Mouse (Mus musculus) myocyte (in vitro differentiated cells): ENCODE data around the gene Tmem131l. TPM values are rescaled to one million over a fixed set of nuclear protein-coding genes. Genes with fewer than 3 reads are reported as not detected.

Source experiments
- H3K27me3 ChIP-seq: one replicate; pipeline ENCODE4 v1.6.1; 2011; ENCODE audit not compliant: control insufficient read depth, insufficient read depth, insufficient read length
- H3K36me3 ChIP-seq: one replicate; pipeline ENCODE4 v1.6.1; 2011; ENCODE audit not compliant: control insufficient read depth, insufficient read depth
- H3K4me2 ChIP-seq: one replicate; pipeline ENCODE4 v1.6.1; 2011; ENCODE audit warnings: low read depth, control low read depth
- H3K4me3 ChIP-seq: one replicate; pipeline ENCODE4 v1.5.1; 2011; ENCODE audit warnings: mild to moderate bottlenecking, control low read depth, moderate library complexity
- H3K79me2 ChIP-seq: one replicate; pipeline ENCODE4 v1.6.1; 2011; ENCODE audit not compliant: control insufficient read depth, insufficient read depth
- H3ac ChIP-seq: one replicate; pipeline ENCODE4 v1.6.1; 2011; ENCODE audit not compliant: control insufficient read depth, insufficient read length
- CEBPB ChIP-seq: IDR thresholded peaks from 2 replicates; pipeline ENCODE4 v1.6.1; 2011; ENCODE audit warnings: mild to moderate bottlenecking, moderate library complexity; ENCODE audit not compliant: poor library complexity, insufficient read depth, severe bottlenecking
- E2F4 ChIP-seq: IDR thresholded peaks from one replicate; pipeline ENCODE4 v1.6.1; 2011; ENCODE audit warnings: mild to moderate bottlenecking, control low read depth, moderate library complexity; ENCODE audit not compliant: insufficient read depth
- MAX ChIP-seq: IDR thresholded peaks from one replicate; pipeline ENCODE4 v1.6.1; 2011; ENCODE audit warnings: low read depth, mild to moderate bottlenecking, control low read depth
- MYOD1 ChIP-seq, 3 experiments: IDR thresholded peaks; one replicate each; pipeline ENCODE4 v1.6.1; 2011; ENCODE audit warnings: control low read depth in 2 of 3, low read depth in 2 of 3, mild to moderate bottlenecking in 2 of 3, moderate library complexity in 1 of 3; ENCODE audit not compliant: insufficient read length in 2 of 3, control insufficient read depth in 1 of 3
- MYOG ChIP-seq, 3 experiments: IDR thresholded peaks; one replicate each; pipeline ENCODE4 v1.6.1; 2011; ENCODE audit warnings: control low read depth in 2 of 3, low read depth in 2 of 3, mild to moderate bottlenecking in 2 of 3; ENCODE audit not compliant: insufficient read length in 2 of 3, control insufficient read depth in 1 of 3, insufficient read depth in 1 of 3
- POLR2A ChIP-seq: IDR thresholded peaks from one replicate; pipeline ENCODE4 v1.6.1; 2011; ENCODE audit warnings: low read depth, mild to moderate bottlenecking, control low read depth, moderate library complexity; ENCODE audit not compliant: insufficient read length
- POLR2AphosphoS2 ChIP-seq: IDR thresholded peaks from one replicate; pipeline ENCODE4 v1.6.1; 2011; ENCODE audit warnings: low read depth, control low read depth; ENCODE audit not compliant: insufficient read length
- REST ChIP-seq: IDR thresholded peaks from one replicate; pipeline ENCODE4 v1.6.1; 2011; ENCODE audit warnings: mild to moderate bottlenecking, control low read depth, moderate library complexity; ENCODE audit not compliant: insufficient read depth, insufficient read length
- SRF ChIP-seq: IDR thresholded peaks from one replicate; pipeline ENCODE4 v1.6.1; 2011; ENCODE audit warnings: low read depth; ENCODE audit not compliant: control insufficient read depth, insufficient read length
- TCF12 ChIP-seq: IDR thresholded peaks from one replicate; pipeline ENCODE4 v1.6.1; 2011; ENCODE audit warnings: mild to moderate bottlenecking, control low read depth; ENCODE audit not compliant: poor library complexity, insufficient read depth, severe bottlenecking
- TCF3 ChIP-seq: IDR thresholded peaks from one replicate; pipeline ENCODE4 v1.6.1; 2011; ENCODE audit warnings: low read depth, control low read depth; ENCODE audit not compliant: insufficient read length
- USF1 ChIP-seq: IDR thresholded peaks from one replicate; pipeline ENCODE4 v1.6.1; 2011; ENCODE audit warnings: low read depth, mild to moderate bottlenecking, control low read depth, moderate library complexity
- polyA plus RNA-seq: library from polyadenylated mRNA; unstranded; fragments of >200 nt; fragmentation: generic; extraction: Trizol; gene quantifications from one replicate; pipeline ENCODE4 v1.2.1, GENCODE M21; 2012; ENCODE audit warnings: missing spikeins

Tmem131l gene
- polyA plus RNA-seq, 1 experiment: 11.0 TPM

DNA sequence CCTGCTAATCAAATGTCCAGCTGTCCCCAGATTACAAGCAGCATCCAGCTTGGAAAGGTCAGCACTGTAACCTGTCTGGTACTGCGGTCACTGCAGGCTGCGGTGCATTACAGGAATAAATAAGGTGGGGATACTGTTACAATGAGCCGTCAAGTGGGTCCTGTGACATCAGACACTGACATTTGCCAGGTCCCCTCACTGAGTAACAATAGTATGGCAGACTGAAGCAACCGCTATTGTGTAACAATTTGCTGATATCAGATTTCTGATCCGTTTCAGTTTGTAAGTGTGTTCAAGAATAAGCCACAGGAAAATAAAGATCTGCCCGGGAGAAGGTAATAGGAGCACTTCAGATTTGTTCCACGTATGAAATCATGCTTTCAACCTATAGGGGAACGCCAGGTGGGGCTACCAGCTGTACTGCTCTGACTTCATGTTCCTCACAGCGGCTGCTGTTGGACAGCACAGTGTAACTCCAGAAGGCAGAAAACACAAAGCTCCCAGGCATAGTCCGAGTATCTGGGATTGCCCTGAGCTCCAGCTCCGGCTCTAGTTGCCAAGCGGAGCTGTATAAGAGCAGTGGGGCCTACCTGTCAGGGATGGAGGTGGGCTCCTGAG is 139.1 kb downstream of the Tmem131l start:
- Histone ChIP-seq H3K4me2 (no peak overlapping the region), H3ac (no peak overlapping the region), H3K79me2 (no peaks in the 10 kb centered on the region), H3K27me3 (no peaks in the 10 kb centered on the region), H3K4me3 (no peak overlapping the region), H3K36me3 (peaks cover 11% of the 10 kb centered on the region)
- TF ChIP-seq POLR2AphosphoS2: no peak
- no peak for TF ChIP-seq SRF
- no peak for TF ChIP-seq MYOD1 (IDR thresholded peaks at IDR 0.05; ENCODE audit: control insufficient read depth in 1 of 3, insufficient read length in 2 of 3, low read depth in 2 of 3)
- TF ChIP-seq MYOG (IDR thresholded peaks at IDR 0.05; ENCODE audit: control insufficient read depth in 1 of 3, insufficient read depth in 1 of 3, insufficient read length in 2 of 3, low read depth in 2 of 3): no peak
- no peak for TF ChIP-seq CEBPB
- TF ChIP-seq MAX: no peak
- no peak for TF ChIP-seq E2F4
- TF ChIP-seq USF1: no peak
- no peak for TF ChIP-seq TCF3

DNA sequence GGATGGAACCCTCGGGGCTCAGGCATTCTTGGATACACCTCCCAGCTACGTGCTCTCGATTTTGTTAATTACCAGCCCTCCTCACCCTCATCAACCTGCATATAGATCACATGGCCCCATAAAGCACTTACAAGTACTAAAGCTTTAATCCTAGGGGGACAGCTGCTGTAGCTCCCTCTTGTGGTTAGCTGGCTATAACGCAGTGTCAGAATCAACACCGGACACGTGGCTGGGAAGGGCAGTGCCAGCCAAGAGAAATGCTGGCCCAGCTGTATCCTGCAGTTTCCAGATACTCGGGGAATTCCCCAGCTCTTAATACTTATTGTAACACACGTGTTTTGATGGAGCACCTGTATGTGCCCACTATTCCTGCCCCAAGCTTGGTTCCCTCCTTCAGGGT is 140.4 kb downstream of the Tmem131l start:
- Histone ChIP-seq H3K79me2 (no peaks in the 10 kb centered on the region), H3ac (no peak overlapping the region), H3K36me3 (peaks cover 11% of the 10 kb centered on the region), H3K27me3 (no peaks in the 10 kb centered on the region), H3K4me3 (no peak overlapping the region), H3K4me2 (no peak overlapping the region)
- peak; percentile 13 for TF ChIP-seq MAX
- TF ChIP-seq USF1: peak; percentile 68
- TF ChIP-seq REST: no peak

GRCm38 (mm10) chr3:83898246-83898645 is 141.7 kb downstream of the Tmem131l start:
- no peak overlapping the region for H3ac ChIP-seq
- TF ChIP-seq POLR2A: no peak
- no peak for TF ChIP-seq USF1
- TF ChIP-seq CEBPB: no peak
- no peak for TF ChIP-seq MYOD1 (IDR thresholded peaks at IDR 0.05; ENCODE audit: control insufficient read depth in 1 of 3, insufficient read length in 2 of 3, low read depth in 2 of 3)
- no peak for TF ChIP-seq SRF
- no peak for TF ChIP-seq E2F4
- TF ChIP-seq TCF3: no peak
- TF ChIP-seq TCF12: no peak
- H3K79me2 ChIP-seq: no peaks in the 10 kb centered on the region
- no peak overlapping the region for H3K4me3 ChIP-seq
- no peak overlapping the region for H3K4me2 ChIP-seq
- peaks cover 11% of the 10 kb centered on the region for H3K36me3 ChIP-seq
- no peaks in the 10 kb centered on the region for H3K27me3 ChIP-seq

- Histone ChIP-seq H3ac (no peak overlapping the region), H3K36me3 (peaks cover 11% of the 10 kb centered on the region), H3K27me3 (no peaks in the 10 kb centered on the region), H3K79me2 (no peaks in the 10 kb centered on the region), H3K4me2 (no peak overlapping the region), H3K4me3 (no peak overlapping the region)
- no peak for TF ChIP-seq MYOG (IDR thresholded peaks at IDR 0.05; ENCODE audit: control insufficient read depth in 1 of 3, insufficient read depth in 1 of 3, insufficient read length in 2 of 3, low read depth in 2 of 3)
- no peak for TF ChIP-seq POLR2AphosphoS2
- TF ChIP-seq POLR2A: no peak
- no peak for TF ChIP-seq MAX
- TF ChIP-seq MYOD1 (IDR thresholded peaks at IDR 0.05; ENCODE audit: control insufficient read depth in 1 of 3, insufficient read length in 2 of 3, low read depth in 2 of 3): no peak
- no peak for TF ChIP-seq USF1
- TF ChIP-seq REST: no peak
- no peak for TF ChIP-seq SRF
- no peak for TF ChIP-seq CEBPB
- no peak for TF ChIP-seq TCF12
- no peak for TF ChIP-seq TCF3
Measured at GRCm38 (mm10) chr3:83895811-83896210, 144.2 kb downstream of the Tmem131l start.

- no peak overlapping the region for H3ac ChIP-seq
- peaks cover 9% of the 10 kb centered on the region for H3K36me3 ChIP-seq
- TF ChIP-seq TCF3 (no peak), REST (no peak), MAX (no peak), POLR2A (no peak), MYOG (IDR thresholded peaks at IDR 0.05; ENCODE audit: control insufficient read depth in 1 of 3, insufficient read depth in 1 of 3, insufficient read length in 2 of 3, low read depth in 2 of 3) (no peak), CEBPB (no peak)
- H3K79me2 ChIP-seq: no peaks in the 10 kb centered on the region
- H3K4me2 ChIP-seq: no peak overlapping the region
- no peaks in the 10 kb centered on the region for H3K27me3 ChIP-seq
- no peak overlapping the region for H3K4me3 ChIP-seq
Measured at GRCm38 (mm10) chr3:83895111-83895510, 144.9 kb downstream of the Tmem131l start.
